Mouse (Mus musculus) hindbrain, embryonic 11.5 days (tissue): ENCODE results near the gene Isca2. TPM values are rescaled to one million over a fixed set of nuclear protein-coding genes. Genes with fewer than 3 reads are reported as not detected.

ENCODE experiments used
- ATAC-seq: fragments of 200-750 bp; cut with Nextera tagmentation; 2 replicates; pipeline ENCODE4 v1.8.0; 2017; ENCODE audit warnings: mild to moderate bottlenecking, moderate TSS enrichment, moderate library complexity; ENCODE audit not compliant: low FRiP score
- DNase-seq: peaks from one replicate; pipeline ENCODE4 v3.0.0-alpha.2; 2015; ENCODE audit warnings: low spot score
- H3K27ac ChIP-seq: fragments of 300-500 bp; sonication (generic); 2 replicates; pipeline ENCODE4 v1.5.1; 2014; ENCODE audit warnings: mild to moderate bottlenecking, low read depth, low read length
- H3K27me3 ChIP-seq: fragments of 300-500 bp; sonication (generic); 2 replicates; pipeline ENCODE4 v1.6.1; 2014; ENCODE audit warnings: mild to moderate bottlenecking, low read length, moderate library complexity, mixed read lengths; ENCODE audit not compliant: control insufficient read depth, insufficient read depth
- H3K36me3 ChIP-seq: fragments of 300-500 bp; sonication (generic); 2 replicates; pipeline ENCODE4 v1.6.1; 2014; ENCODE audit warnings: mild to moderate bottlenecking, low read length, moderate library complexity, mixed read lengths; ENCODE audit not compliant: control insufficient read depth, insufficient read depth
- H3K4me1 ChIP-seq: fragments of 300-500 bp; sonication (generic); replicated peaks from 2 replicates; pipeline ENCODE4 v1.6.1; 2014; ENCODE audit warnings: low read length, mixed read lengths; ENCODE audit not compliant: control insufficient read depth, insufficient read depth
- H3K4me2 ChIP-seq: fragments of 300-500 bp; sonication (generic); replicated peaks from 2 replicates; pipeline ENCODE4 v1.6.1; 2014; ENCODE audit warnings: mild to moderate bottlenecking, low read depth, low read length
- H3K4me3 ChIP-seq: fragments of 300-500 bp; sonication (generic); 2 replicates; pipeline ENCODE4 v1.5.1; 2014; ENCODE audit warnings: low read depth, low read length
- H3K9ac ChIP-seq: fragments of 300-500 bp; sonication (generic); 2 replicates; pipeline ENCODE4 v1.6.1; 2014; ENCODE audit warnings: low read depth, low read length
- H3K9me3 ChIP-seq: fragments of 300-500 bp; sonication (generic); 2 replicates; pipeline ENCODE4 v1.6.1; 2016; ENCODE audit warnings: low read length; ENCODE audit not compliant: control insufficient read depth
- WGBS: fragments of 180-500 bp; shearing (Covaris S2); extraction: QIAGEN DNeasy Blood & Tissue Kit; methylation state at CpG from one replicate; pipeline ENCODE4 v1.1.7; 2014; 5-methylcytosine and 5-hydroxymethylcytosine counted together
- polyA plus RNA-seq: library from polyadenylated mRNA; unstranded; fragments of >200 nt; fragmentation: Nextera tagmentation; extraction: Ambion mirVana; gene quantifications from 2 replicates; pipeline ENCODE4 v1.2.1, GENCODE M21; 2014

Gene Isca2
- polyA plus RNA-seq, 1 experiment from 2014 or later: 151 TPM

GRCm38 (mm10) chr12:84814663-84815325, 41.7 kb downstream of the Isca2 start:
- no peak for ATAC-seq
- 84% methylated on average over 3 of the region's 3 CpGs for WGBS
- no peak overlapping the region for H3K4me3 ChIP-seq

DNA sequence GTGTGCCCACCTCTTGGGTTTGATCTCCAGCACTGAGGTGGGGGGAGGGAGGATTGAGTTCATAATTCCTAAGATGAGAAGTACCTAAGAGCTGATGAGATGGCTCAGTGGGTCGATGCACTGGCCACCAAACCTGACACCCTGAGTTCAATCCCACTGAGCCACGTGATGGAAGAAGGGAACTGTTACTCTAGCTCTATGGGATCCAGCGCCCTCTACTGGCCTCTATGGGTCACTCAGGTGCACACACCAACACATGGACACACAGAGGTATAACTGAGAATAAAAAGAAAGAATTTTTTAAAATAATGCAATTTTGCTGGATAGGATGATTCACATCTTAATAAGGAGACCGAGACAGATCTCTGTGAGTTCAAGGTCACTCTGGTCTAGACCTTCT, 45.4 kb downstream of the Isca2 start:
- WGBS: 64% methylated on average over 4 of the region's 4 CpGs

More at GRCm38 (mm10) chr12:84814663-84815325, 41.7 kb downstream of the Isca2 start:
- Histone ChIP-seq H3K27me3 (no peaks in the 10 kb centered on the region), H3K27ac (no peak overlapping the region), H3K4me2 (no peak overlapping the region), H3K36me3 (no peaks in the 10 kb centered on the region), H3K4me1 (no peaks in the 10 kb centered on the region), H3K9ac (no peak overlapping the region), H3K9me3 (no peaks in the 10 kb centered on the region)
- no peak for DNase-seq

DNA sequence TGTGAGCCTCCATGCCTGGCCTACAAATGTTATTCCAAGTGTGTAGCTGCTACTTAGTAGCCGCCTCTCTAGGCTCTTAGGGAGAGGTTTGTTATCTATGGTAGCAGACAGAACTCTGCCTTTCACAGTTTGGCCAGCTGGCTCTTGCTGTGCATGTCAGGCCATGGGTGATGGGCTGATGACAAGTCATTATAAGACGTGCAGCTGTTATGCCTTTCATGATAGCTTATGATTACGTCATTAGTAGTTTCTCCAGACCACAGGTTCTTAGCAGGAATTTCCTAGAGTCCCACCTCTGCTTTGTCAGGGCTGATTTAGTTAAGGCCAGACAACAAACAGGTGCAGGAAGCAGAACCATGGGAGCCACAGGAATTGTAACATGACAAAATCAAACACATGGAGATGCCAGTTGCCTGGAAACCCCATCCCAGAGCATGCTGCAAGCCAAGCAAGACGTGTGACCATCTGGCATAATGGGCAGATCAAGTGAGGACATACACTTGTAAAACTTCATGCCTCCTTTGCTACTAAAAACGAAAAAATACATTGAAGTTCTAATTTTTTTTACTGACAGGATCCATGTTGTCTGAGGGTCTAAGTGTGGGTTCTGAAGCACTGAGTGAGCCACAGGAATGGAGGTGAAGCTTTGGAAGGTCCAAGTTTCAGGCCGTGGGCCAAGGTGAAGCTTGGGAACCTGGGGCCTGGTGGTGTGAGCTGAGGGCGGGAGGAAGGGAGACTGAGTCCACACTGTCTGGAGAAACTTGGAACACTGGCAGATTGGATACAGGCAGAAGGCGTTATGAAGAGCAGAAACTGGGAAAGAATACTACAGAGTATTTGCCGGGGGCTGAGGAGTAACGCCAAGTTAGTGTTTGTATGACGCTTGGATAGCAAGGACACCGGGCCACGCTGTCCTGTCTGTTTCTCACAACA, 46.5 kb downstream of the Isca2 start:
- no peak for DNase-seq
- no peak for ATAC-seq
- Histone ChIP-seq H3K9ac (no peak overlapping the region), H3K36me3 (no peaks in the 10 kb centered on the region), H3K4me2 (no peak overlapping the region), H3K9me3 (no peaks in the 10 kb centered on the region), H3K27ac (no peak overlapping the region), H3K27me3 (no peaks in the 10 kb centered on the region), H3K4me3 (no peak overlapping the region), H3K4me1 (no peaks in the 10 kb centered on the region)
- 83% methylated on average over 13 of the region's 13 CpGs for WGBS

More for the DNA sequence above, 45.4 kb downstream of the Isca2 start:
- Histone ChIP-seq H3K9ac (no peak overlapping the region), H3K4me1 (no peaks in the 10 kb centered on the region), H3K9me3 (no peaks in the 10 kb centered on the region), H3K4me3 (no peak overlapping the region), H3K36me3 (no peaks in the 10 kb centered on the region), H3K27ac (no peak overlapping the region), H3K27me3 (no peaks in the 10 kb centered on the region), H3K4me2 (no peak overlapping the region)
- DNase-seq: no peak
- no peak for ATAC-seq

- Histone ChIP-seq H3K27me3 (no peaks in the 10 kb centered on the region), H3K9ac (no peak overlapping the region), H3K4me1 (no peaks in the 10 kb centered on the region), H3K4me3 (no peak overlapping the region), H3K27ac (no peak overlapping the region), H3K9me3 (no peaks in the 10 kb centered on the region), H3K4me2 (no peak overlapping the region), H3K36me3 (no peaks in the 10 kb centered on the region)
- ATAC-seq: no peak
- 86% methylated on average over 7 of the region's 7 CpGs for WGBS
- no peak for DNase-seq
Observed at GRCm38 (mm10) chr12:84823601-84824000, 50.5 kb downstream of the Isca2 start.

DNA sequence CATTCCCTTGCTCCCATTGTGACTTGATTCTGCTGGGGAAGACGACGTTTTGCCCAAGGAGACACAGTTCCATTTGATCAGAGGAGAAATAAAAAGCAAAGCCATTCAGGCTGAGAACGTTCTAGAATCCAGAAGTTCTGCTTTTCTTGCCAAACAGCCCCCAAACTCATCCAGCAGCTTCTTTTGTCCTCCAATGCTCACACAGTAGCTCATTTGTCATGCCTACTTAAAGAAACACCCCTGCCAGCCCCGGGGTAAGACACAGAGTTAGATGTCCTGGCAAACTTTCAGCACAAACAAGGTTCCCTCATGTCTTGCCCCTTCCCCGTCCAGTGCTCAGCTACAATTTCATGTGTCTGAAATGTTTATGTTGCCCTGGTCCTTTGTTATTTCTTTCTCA, 51.2 kb downstream of the Isca2 start:
- no peak overlapping the region for H3K9ac ChIP-seq
- H3K27me3 ChIP-seq: no peaks in the 10 kb centered on the region
- ATAC-seq: no peak
- no peaks in the 10 kb centered on the region for H3K36me3 ChIP-seq
- no peak overlapping the region for H3K27ac ChIP-seq
- no peaks in the 10 kb centered on the region for H3K9me3 ChIP-seq
- H3K4me3 ChIP-seq: no peak overlapping the region
- no peaks in the 10 kb centered on the region for H3K4me1 ChIP-seq
- DNase-seq: no peak
- no peak overlapping the region for H3K4me2 ChIP-seq
- whole genome bisulfite sequencing: 70% methylated on average over 5 of the region's 5 CpGs

Other genes starting within 250 kb of the Isca2 start
- 5.6 and 10.1 TPM in 2 replicates for gene Vsx2, start 203.5 kb upstream of the Isca2 start, polyA plus RNA-seq
- gene Abcd4, start 155.8 kb upstream of the Isca2 start, polyA plus RNA-seq: 6.4 and 7.9 TPM in 2 replicates
- not detected in 2 replicates for gene Vrtn, start 132.2 kb upstream of the Isca2 start, polyA plus RNA-seq
- 0.60 and 0.85 TPM in 2 replicates for gene Syndig1l, start 74.4 kb upstream of the Isca2 start, polyA plus RNA-seq
- 79.4 and 89.2 TPM in 2 replicates for gene Npc2, start 99 bp upstream of the Isca2 start, polyA plus RNA-seq
- gene Ltbp2, start 103.3 kb downstream of the Isca2 start, polyA plus RNA-seq: 0.08 and 0.09 TPM in 2 replicates
- gene Fcf1, start 197.6 kb downstream of the Isca2 start, polyA plus RNA-seq: 148 and 156 TPM in 2 replicates
- 21.8 and 24.5 TPM in 2 replicates for gene Arel1, start 197.6 kb downstream of the Isca2 start, polyA plus RNA-seq
- gene Ylpm1, start 223.1 kb downstream of the Isca2 start, polyA plus RNA-seq: 44.2 and 53.2 TPM in 2 replicates